Comparison of ENCODE assay signal across 18 mouse cellular contexts in genomic region chr14:14833498-14833897, GRCm38 (mm10). TPM values are rescaled to one million over a fixed set of nuclear protein-coding genes. Genes with fewer than 3 reads are reported as not detected.
DNase-seq lines count a peak whose midpoint lies in the region; ATAC-seq and TF ChIP-seq lines count a peak whose summit lies in the region.
"Had no signal": no experiment of that assay in that cellular context is flagged by ENCODE, and none has a peak within 500 bp of the region (broad histone marks: within the 10 kb centered on the region; RNA-seq: fewer than 3 reads in every experiment).

No protein-coding gene starts in this region.

- H3K4me1 ChIP-seq in kidney, embryonic 15.5 days = 0 out of 2 replicates have a peak, but pooled peaks cover 6% of the 10 kb centered on the region
- no peaks in the 10 kb centered on the region for H3K4me1 ChIP-seq in kidney, adult 2 months (ENCODE audit: control insufficient read depth, insufficient read depth, low read length)
- no peaks in the 10 kb centered on the region for H3K4me1 ChIP-seq in limb, embryonic 14.5 days (ENCODE audit: control insufficient read depth, insufficient read depth, low read length)
- H3K4me1 ChIP-seq: embryonic facial prominence, embryonic 13.5 days; forebrain, embryonic 10.5 days; liver, embryonic 13.5 days had no signal

- H3K4me3 ChIP-seq in kidney, embryonic 15.5 days (replicated peaks) = no peak overlapping the region
- H3K4me3 ChIP-seq in kidney, adult 2 months (ENCODE audit: insufficient read depth, low read depth, low read length) = no peak overlapping the region
- H3K4me3 ChIP-seq in limb, embryonic 14.5 days (replicated peaks; ENCODE audit: low read length) = no peak overlapping the region
- H3K4me3 ChIP-seq: embryonic facial prominence, embryonic 13.5 days; forebrain, embryonic 10.5 days; heart, embryonic 13.5 days; left cerebral cortex, adult 2 months; liver, embryonic 13.5 days had no signal

- H3K9ac ChIP-seq in kidney, embryonic 15.5 days = no peak overlapping the region
- no peak overlapping the region for H3K9ac ChIP-seq in limb, embryonic 14.5 days (ENCODE audit: low read depth, low read length, severe bottlenecking)
- H3K9ac ChIP-seq: embryonic facial prominence, embryonic 13.5 days; forebrain, postnatal 0 days; heart, embryonic 13.5 days; liver, embryonic 13.5 days had no signal

- no peaks in the 10 kb centered on the region for H3K27me3 ChIP-seq in kidney, embryonic 15.5 days
- H3K27me3 ChIP-seq in kidney, adult 2 months (replicated peaks; ENCODE audit: control insufficient read depth, insufficient read depth, low read length) = no peaks in the 10 kb centered on the region
- H3K27me3 ChIP-seq in limb, embryonic 14.5 days (ENCODE audit: control insufficient read depth, insufficient read depth, low read length) = no peaks in the 10 kb centered on the region
- H3K27me3 ChIP-seq: embryonic facial prominence, embryonic 13.5 days; heart, embryonic 13.5 days; liver, embryonic 13.5 days had no signal

- 72% methylated on average over 1 of the region's 1 CpGs for WGBS in kidney, embryonic 15.5 days
- 82% methylated on average over 1 of the region's 1 CpGs for WGBS in kidney, adult 2 months
- WGBS in limb, embryonic 14.5 days = 80% methylated on average over 1 of the region's 1 CpGs

- 0 out of 2 replicates have a peak, but pooled peaks have one; percentile 37 for ATAC-seq in kidney, embryonic 15.5 days (replicated peaks; ENCODE audit: low FRiP score)
- ATAC-seq in limb, embryonic 14.5 days (ENCODE audit: low FRiP score, low read depth) = peak; percentile 60
- ATAC-seq: activated CD4-positive, CD25-positive, alpha-beta regulatory T cell, adult 4 months; CD4-positive, CD25-positive, alpha-beta regulatory T cell, adult 4 months had no signal

- DNase-seq in embryo, embryonic 10.5 days (ENCODE audit: low spot score) = peak; percentile 10
- no peak for DNase-seq in embryo, embryonic 10 days (ENCODE audit: low spot score)
- DNase-seq in kidney, adult 2 months = no peak
- DNase-seq in 3T3-L1 (ENCODE audit: low read depth, low spot score) = peak; percentile 22
- no peak for DNase-seq in limb, embryonic 14.5 days (ENCODE audit: low spot score)
- no peak for DNase-seq in frontal cortex, adult 2 months (ENCODE audit: extremely low spot score in 1 of 2, low spot score in 1 of 2)
- DNase-seq in cerebellum, adult 9-10 months = no peak
- DNase-seq: liver, embryonic 13.5 days; midbrain, embryonic 14.5 days; thymus, postnatal 14 days had no signal

- no peaks in the 10 kb centered on the region for H3K36me3 ChIP-seq in kidney, embryonic 15.5 days
- H3K36me3 ChIP-seq in kidney, adult 2 months (ENCODE audit: control insufficient read depth, insufficient read depth, low read length) = no peaks in the 10 kb centered on the region
- H3K36me3 ChIP-seq in limb, embryonic 14.5 days (ENCODE audit: control insufficient read depth, insufficient read depth, low read length) = no peaks in the 10 kb centered on the region
- H3K36me3 ChIP-seq: embryonic facial prominence, embryonic 13.5 days; forebrain, embryonic 10.5 days; heart, embryonic 13.5 days; liver, embryonic 13.5 days had no signal

- no peaks in the 10 kb centered on the region for H3K9me3 ChIP-seq in kidney, embryonic 15.5 days (replicated peaks)
- no peaks in the 10 kb centered on the region for H3K9me3 ChIP-seq in limb, embryonic 14.5 days (ENCODE audit: control insufficient read depth, low read length)
- H3K9me3 ChIP-seq: embryonic facial prominence, embryonic 13.5 days; forebrain, embryonic 10.5 days; heart, embryonic 13.5 days; liver, embryonic 13.5 days had no signal

- no peak overlapping the region for H3K27ac ChIP-seq in kidney, embryonic 15.5 days
- H3K27ac ChIP-seq in kidney, adult 2 months (ENCODE audit: insufficient read depth, low read depth, low read length) = no peak overlapping the region
- H3K27ac ChIP-seq in limb, embryonic 14.5 days (replicated peaks; ENCODE audit: low read depth, low read length) = no peak overlapping the region
- H3K27ac ChIP-seq: embryonic facial prominence, embryonic 13.5 days; forebrain, embryonic 10.5 days; liver, embryonic 13.5 days had no signal

- no peak for TF ChIP-seq CTCF in kidney, adult 2 months (conservative IDR thresholded peaks at IDR 0.05; ENCODE audit: insufficient read depth, insufficient read length, low read depth, low read length)

- no peak overlapping the region for H3K4me2 ChIP-seq in kidney, embryonic 15.5 days
- no peak overlapping the region for H3K4me2 ChIP-seq in limb, embryonic 14.5 days (replicated peaks; ENCODE audit: low read depth, low read length, severe bottlenecking)
- H3K4me2 ChIP-seq: embryonic facial prominence, embryonic 13.5 days; liver, embryonic 13.5 days had no signal

- TF ChIP-seq POLR2A in kidney, adult 2 months (IDR thresholded peaks at IDR 0.05; ENCODE audit: low read depth, low read length) = no peak
- TF ChIP-seq POLR2A in limb, embryonic 14.5 days (IDR thresholded peaks at IDR 0.05; ENCODE audit: borderline replicate concordance, extremely low read depth, insufficient read depth, insufficient read length) = no peak

RNA-seq across cellular contexts. Expression of gene Nek10, which starts 30.3 kb away (rescaled TPM):
- 0.01 and 0.04 TPM in 2 replicates for polyA plus RNA-seq in kidney, embryonic 15.5 days (2015; fragmentation: Nextera tagmentation; extraction: Ambion mirVana)
- polyA plus RNA-seq in kidney, adult 2 months (2012; rRNA removed) = 0.04 TPM in 1 of 2 replicates, not detected in the other
- 0.05 and 0.08 TPM in 2 replicates for polyA plus RNA-seq in limb, embryonic 14.5 days (2012; rRNA removed)
- 0.04 and 0.06 TPM in 2 replicates for polyA plus RNA-seq in limb, embryonic 14.5 days (2014; fragmentation: Nextera tagmentation; extraction: Ambion mirVana)
- 0.61 and 0.96 TPM in 2 replicates for polyA plus RNA-seq in frontal cortex, adult 2 months (2012; rRNA removed)
- polyA plus RNA-seq: liver, embryonic 13.5 days had no signal

Comparison
In these comparisons a context has a peak if more than half of its experiments do, and no peak if none do; other contexts are left out.
1. DNase-seq: peak in embryo, embryonic 10.5 days (single experiment) and 3T3-L1 (single experiment); none in embryo, embryonic 10 days (single experiment), kidney, adult 2 months (single experiment), limb, embryonic 14.5 days (single experiment), frontal cortex, adult 2 months (0 of 2) and cerebellum, adult 9-10 months (single experiment).